Mouse (Mus musculus): Measurements from ENCODE around the gene Yju2. TPM values are rescaled to one million over a fixed set of nuclear protein-coding genes. Genes with fewer than 3 reads are reported as not detected.

Gene Yju2
- 46.4 TPM for total RNA-seq (2023)

GRCm38 (mm10) chr17:55958918-55959728 lies at the start of gene Yju2:
Gene Yju2, plus strand, starts transcription at chr17:55959099.

GRCm38 (mm10) chr17:55949400-55949799 lies 9.5 kb upstream of the Yju2 start, which contains the start of gene Zfp119b:
Gene Zfp119b, minus strand, starts transcription at chr17:55949500.

GRCm38 (mm10) chr17:55952447-55953027 lies 6.4 kb upstream of the Yju2 start, which contains the start of gene Ebi3:
Gene Ebi3, plus strand, starts transcription at chr17:55952640.

GRCm38 (mm10) chr17:55969966-55970891 lies 11.3 kb downstream of the Yju2 start, which contains the start of gene Shd:
Gene Shd, plus strand, starts transcription at chr17:55970467.

GRCm38 (mm10) chr17:55986030-55986961 lies 27.4 kb downstream of the Yju2 start, which contains the start of gene Fsd1:
Gene Fsd1, plus strand, starts transcription at chr17:55986509.

GRCm38 (mm10) chr17:56005415-56006061 lies 46.6 kb downstream of the Yju2 start, which contains the start of the genes Stap2 and Mpnd:
Gene Stap2, minus strand, starts transcription at chr17:56005584.
Gene Mpnd, plus strand, starts transcription at chr17:56005711.

Other genes starting within 250 kb of the Yju2 start
- 35.2 TPM for gene Pot1b, start 246.5 kb upstream of the Yju2 start, total RNA-seq (2023)
- gene Adgre4, start 209.1 kb upstream of the Yju2 start, total RNA-seq (2023), result 2.4 TPM
- gene Zfp119a, start 80.2 kb upstream of the Yju2 start, total RNA-seq (2023), result 16.2 TPM
- gene Zfp959, start 67.0 kb upstream of the Yju2 start, total RNA-seq (2023), result 23.3 TPM
- gene Zfp119b, start 9.6 kb upstream of the Yju2 start, total RNA-seq (2023), result 5.2 TPM
- 0.50 TPM for gene Ebi3, start 6.5 kb upstream of the Yju2 start, total RNA-seq (2023)
- gene Shd, start 11.4 kb downstream of the Yju2 start, total RNA-seq (2023), result 2.5 TPM
- gene Fsd1, start 27.4 kb downstream of the Yju2 start, total RNA-seq (2023), result not detected
- 0.53 TPM for gene Stap2, start 46.5 kb downstream of the Yju2 start, total RNA-seq (2023)
- gene Mpnd, start 46.6 kb downstream of the Yju2 start, total RNA-seq (2023), result 58.2 TPM
- gene Sh3gl1, start 77.5 kb downstream of the Yju2 start, total RNA-seq (2023), result 129 TPM
- gene Chaf1a, start 81.3 kb downstream of the Yju2 start, total RNA-seq (2023), result 1.4 TPM
- gene Ubxn6, start 115.9 kb downstream of the Yju2 start, total RNA-seq (2023), result 74.7 TPM
- 124 TPM for gene Hdgfl2, start 120.5 kb downstream of the Yju2 start, total RNA-seq (2023)
- not detected for gene Plin4, start 150.7 kb downstream of the Yju2 start, total RNA-seq (2023)
- gene Plin5, start 158.5 kb downstream of the Yju2 start, total RNA-seq (2023), result not detected
- gene Lrg1, start 162.9 kb downstream of the Yju2 start, total RNA-seq (2023), result not detected
- gene Sema6b, start 181.2 kb downstream of the Yju2 start, total RNA-seq (2023), result 0.24 TPM
- gene Tnfaip8l1, start 203.4 kb downstream of the Yju2 start, total RNA-seq (2023), result 17.3 TPM
- 50.6 TPM for gene Mydgf, start 224.8 kb downstream of the Yju2 start, total RNA-seq (2023)

Measured in CD4-positive naive resting alpha-beta T cell, adult 57 days (primary cell).